Mouse (Mus musculus) thymus, postnatal 0 days (tissue): ENCODE data around the gene Cd5l. TPM values are rescaled to one million over a fixed set of nuclear protein-coding genes. Genes with fewer than 3 reads are reported as not detected.
"Not testable (repeated sequence)": the region's sequence is repeated elsewhere in the genome, so short reads cannot be mapped to it uniquely, and the experiment has no call there.

ENCODE experiments used
- DNase-seq: peaks from one replicate; pipeline ENCODE4 v3.0.0-alpha.2; 2015; ENCODE audit warnings: low spot score
- polyA plus RNA-seq: library from polyadenylated mRNA; unstranded; fragments of >200 nt; fragmentation: Nextera tagmentation; extraction: Ambion mirVana; gene quantifications from 2 replicates; pipeline ENCODE4 v1.2.1, GENCODE M21; 2015

Cd5l gene
- 0.22 and 0.44 TPM in 2 replicates for polyA plus RNA-seq

GRCm38 (mm10) chr3:87357581-87357980, at the start of gene Cd5l:
Gene Cd5l, plus strand, starts transcription at chr3:87357881.
- DNase-seq: no peak

- DNase-seq: no peak
Measured at GRCm38 (mm10) chr3:87309922-87310321, 47.8 kb upstream of the Cd5l start.

- DNase-seq: no peak
Measured at GRCm38 (mm10) chr3:87322557-87322956, 35.1 kb upstream of the Cd5l start.

GRCm38 (mm10) chr3:87323778-87324177, 33.9 kb upstream of the Cd5l start:
- peak; percentile 2 for DNase-seq

GRCm38 (mm10) chr3:87337899-87338298, 19.8 kb upstream of the Cd5l start:
- no peak for DNase-seq

GRCm38 (mm10) chr3:87350992-87351391, 6.7 kb upstream of the Cd5l start:
- not testable (repeated sequence) for DNase-seq

GRCm38 (mm10) chr3:87359215-87359614, 1.5 kb downstream of the Cd5l start:
- no peak for DNase-seq

- no peak for DNase-seq
Measured at GRCm38 (mm10) chr3:87360466-87360865, 2.8 kb downstream of the Cd5l start.

GRCm38 (mm10) chr3:87365691-87366090, 8.0 kb downstream of the Cd5l start:
- DNase-seq: no peak

- DNase-seq: no peak
Measured at GRCm38 (mm10) chr3:87367511-87367910, 9.8 kb downstream of the Cd5l start.

- DNase-seq: no peak
Measured at GRCm38 (mm10) chr3:87369181-87369580, 11.5 kb downstream of the Cd5l start.

GRCm38 (mm10) chr3:87376195-87377165, 18.8 kb downstream of the Cd5l start, which contains the start of gene Fcrl1:
Gene Fcrl1, plus strand, starts transcription at chr3:87376387.
- DNase-seq: peak; percentile 7

- DNase-seq: no peak
Measured at GRCm38 (mm10) chr3:87377228-87377627, 19.5 kb downstream of the Cd5l start.

- DNase-seq: no peak
Measured at GRCm38 (mm10) chr3:87377719-87378118, 20.0 kb downstream of the Cd5l start.

- not testable (repeated sequence) for DNase-seq
Measured at GRCm38 (mm10) chr3:87379641-87380315, 22.1 kb downstream of the Cd5l start.

- DNase-seq: no peak
Measured at GRCm38 (mm10) chr3:87381806-87382712, 24.4 kb downstream of the Cd5l start.

- no peak for DNase-seq
Measured at GRCm38 (mm10) chr3:87383308-87383707, 25.6 kb downstream of the Cd5l start.

GRCm38 (mm10) chr3:87385105-87385504, 27.4 kb downstream of the Cd5l start:
- no peak for DNase-seq

- no peak for DNase-seq
Measured at GRCm38 (mm10) chr3:87390935-87391334, 33.3 kb downstream of the Cd5l start.

GRCm38 (mm10) chr3:87398809-87399208, 41.1 kb downstream of the Cd5l start:
- DNase-seq: no peak

GRCm38 (mm10) chr3:87399906-87400305, 42.2 kb downstream of the Cd5l start:
- no peak for DNase-seq
